ENCODE assay signal across 11 mouse cellular contexts in the genomic region with DNA sequence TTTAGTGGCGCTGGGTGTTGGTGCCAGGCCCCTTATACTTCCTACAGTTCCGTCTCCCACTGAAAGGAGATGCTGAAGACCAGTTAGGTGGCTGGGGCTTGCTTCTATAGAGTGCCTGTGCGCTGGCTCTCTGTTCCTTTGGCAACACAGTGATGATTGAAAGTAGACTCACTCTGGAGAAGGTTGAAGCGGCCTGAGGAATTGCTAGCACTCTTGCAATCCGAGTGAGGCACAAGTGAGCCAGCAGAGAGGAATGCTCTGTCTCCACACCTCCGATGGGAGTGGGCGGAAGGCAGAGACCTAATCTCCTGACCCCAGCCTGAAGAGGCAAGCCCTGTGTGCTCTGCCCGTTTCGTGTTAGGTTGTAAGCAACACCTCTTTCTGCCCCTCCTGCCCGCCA. TPM values are rescaled to one million over a fixed set of nuclear protein-coding genes. Genes with fewer than 3 reads are reported as not detected.
DNase-seq lines count a peak whose midpoint lies in the region; ATAC-seq and TF ChIP-seq lines count a peak whose summit lies in the region.
"Had no signal": no experiment of that assay in that cellular context is flagged by ENCODE, and none has a peak within 500 bp of the region (broad histone marks: within the 10 kb centered on the region; RNA-seq: fewer than 3 reads in every experiment).

No protein-coding gene starts in this region.

- peaks cover 57% of the 10 kb centered on the region for H3K4me1 ChIP-seq in hindbrain, embryonic 10.5 days (replicated peaks)
- H3K4me1 ChIP-seq in hindbrain, embryonic 16.5 days (ENCODE audit: control insufficient read depth, insufficient read depth, low read depth, low read length), result peaks cover 11% of the 10 kb centered on the region

- no peak overlapping the region; the same call in 1 of the 2 replicates for H3K4me2 ChIP-seq in hindbrain, embryonic 16.5 days (ENCODE audit: low read length)

- H3K27ac ChIP-seq in hindbrain, embryonic 10.5 days, result no peak overlapping the region
- no peak overlapping the region for H3K27ac ChIP-seq in hindbrain, embryonic 16.5 days (ENCODE audit: low read depth, low read length)
- H3K27ac ChIP-seq: embryonic facial prominence, embryonic 12.5 days; macrophage had no signal

- H3K4me3 ChIP-seq in hindbrain, embryonic 10.5 days, result peak overlapping the region; percentile 12; the same call in 1 of the 2 replicates
- H3K4me3 ChIP-seq in hindbrain, embryonic 16.5 days (ENCODE audit: low read length), result no peak overlapping the region; the same call in 1 of the 2 replicates
- H3K4me3 ChIP-seq in C2C12 (ENCODE audit: insufficient read depth, poor library complexity, severe bottlenecking), result peak overlapping the region; percentile 59
- H3K4me3 ChIP-seq: embryonic facial prominence, embryonic 12.5 days had no signal

- no peak for DNase-seq in hindbrain, embryonic 10.5 days (ENCODE audit: low spot score)
- DNase-seq in adrenal gland, adult 18-20 months (ENCODE audit: low spot score in 2 of 2), result peak; percentile 35 to 41
- DNase-seq in induced T-regulatory cell, adult 2 months (ENCODE audit: low read depth), result peak; percentile 61
- DNase-seq in testis, postnatal 10 days (ENCODE audit: low spot score), result no peak
- no peak for DNase-seq in neural tube, embryonic 10.5 days (ENCODE audit: extremely low spot score, low spot score)
- DNase-seq: kidney, adult 8-10 months; thymus, postnatal 14 days had no signal

- ATAC-seq in hindbrain, embryonic 16.5 days, result no peak

- 0 out of 2 replicates have a peak, but pooled peaks cover 2% of the 10 kb centered on the region for H3K36me3 ChIP-seq in hindbrain, embryonic 10.5 days
- no peaks in the 10 kb centered on the region for H3K36me3 ChIP-seq in hindbrain, embryonic 16.5 days (ENCODE audit: control insufficient read depth, insufficient read depth, low read length)
- peaks cover 32% of the 10 kb centered on the region for H3K36me3 ChIP-seq in C2C12 (ENCODE audit: control insufficient read depth, insufficient read depth)
- H3K36me3 ChIP-seq: embryonic facial prominence, embryonic 12.5 days had no signal

- TF ChIP-seq CTCF in C2C12 (IDR thresholded peaks at IDR 0.05; ENCODE audit: control insufficient read depth, insufficient read depth, insufficient read length), result no peak

- peaks cover 67% of the 10 kb centered on the region for H3K27me3 ChIP-seq in hindbrain, embryonic 10.5 days (ENCODE audit: insufficient read depth, poor library complexity, severe bottlenecking)
- peaks cover 21% of the 10 kb centered on the region for H3K27me3 ChIP-seq in hindbrain, embryonic 16.5 days (replicated peaks; ENCODE audit: control insufficient read depth, insufficient read depth, low read length)
- H3K27me3 ChIP-seq in C2C12 (ENCODE audit: control insufficient read depth, insufficient read depth, insufficient read length), result no peaks in the 10 kb centered on the region

- H3K9ac ChIP-seq in hindbrain, embryonic 16.5 days (ENCODE audit: low read depth, low read length), result no peak overlapping the region
- H3K9ac ChIP-seq: embryonic facial prominence, embryonic 12.5 days had no signal

- H3K79me3 ChIP-seq in C2C12 (ENCODE audit: low read depth), result peaks cover 49% of the 10 kb centered on the region

- 44% methylated on average over 10 of the region's 10 CpGs for WGBS in hindbrain, embryonic 10.5 days
- WGBS in hindbrain, embryonic 16.5 days, result 55% methylated on average over 10 of the region's 10 CpGs

- H3ac ChIP-seq in C2C12 (ENCODE audit: control insufficient read depth, insufficient read length, low read depth), result peak overlapping the region; percentile 46

- peaks cover 73% of the 10 kb centered on the region for H3K79me2 ChIP-seq in C2C12 (ENCODE audit: control insufficient read depth, insufficient read depth)

- no peaks in the 10 kb centered on the region for H3K9me3 ChIP-seq in hindbrain, embryonic 10.5 days
- no peaks in the 10 kb centered on the region for H3K9me3 ChIP-seq in hindbrain, embryonic 16.5 days (ENCODE audit: control insufficient read depth, low read length)
- H3K9me3 ChIP-seq: embryonic facial prominence, embryonic 12.5 days had no signal

TF ChIP-seq in C2C12, 6 proteins besides CTCF, POLR2A, EP300 and RAD21:
- no peak for TF ChIP-seq USF1 (IDR thresholded peaks at IDR 0.05; ENCODE audit: low read depth)
- no peak for TF ChIP-seq MAX (IDR thresholded peaks at IDR 0.05)
- TF ChIP-seq CEBPB (IDR thresholded peaks at IDR 0.05; ENCODE audit: low read depth), result no peak
- TF ChIP-seq MYOD1 (IDR thresholded peaks at IDR 0.05; ENCODE audit: control insufficient read depth, insufficient read length, low read depth), result no peak
- no peak for TF ChIP-seq FOSL1 (IDR thresholded peaks at IDR 0.05; ENCODE audit: insufficient read depth, low read length, poor library complexity, severe bottlenecking)
- TF ChIP-seq MYOG (IDR thresholded peaks at IDR 0.05; ENCODE audit: control insufficient read depth, extremely low read depth, insufficient read length), result no peak

RNA-seq across cellular contexts. Expression of a gene that starts 2.5 kb away (rescaled TPM):
- polyA plus RNA-seq in hindbrain, embryonic 10.5 days (2016; fragmentation: Nextera tagmentation; extraction: Ambion mirVana), result 3.8 and 4.7 TPM in 2 replicates
- polyA plus RNA-seq in hindbrain, embryonic 16.5 days (2015; fragmentation: Nextera tagmentation; extraction: Ambion mirVana), result 7.6 and 8.2 TPM in 2 replicates
- 22.5 TPM for polyA plus RNA-seq in C2C12 (2012; fragmentation: generic; extraction: Trizol)
- 10 to 100 TPM in 1 of 2 experiments, 1 to 10 TPM in 1; 6.5 to 13.6 TPM for total RNA-seq in adrenal gland, adult 18-20 months (2021)

RNA-seq across cellular contexts. Expression of a gene that starts 57.5 kb away (rescaled TPM):
- polyA plus RNA-seq in hindbrain, embryonic 10.5 days (2016; fragmentation: Nextera tagmentation; extraction: Ambion mirVana), result 516 and 585 TPM in 2 replicates
- polyA plus RNA-seq in hindbrain, embryonic 16.5 days (2015; fragmentation: Nextera tagmentation; extraction: Ambion mirVana), result 206 and 244 TPM in 2 replicates
- polyA plus RNA-seq in C2C12 (2012; fragmentation: generic; extraction: Trizol), result 17.0 TPM
- 10 to 100 TPM; 63.0 to 71.1 TPM for total RNA-seq in adrenal gland, adult 18-20 months (2021)

Comparison
In these comparisons a context has a peak if more than half of its experiments do, and no peak if none do; other contexts are left out.
1. DNase-seq: peak in adrenal gland, adult 18-20 months (2 of 2) and induced T-regulatory cell, adult 2 months (single experiment); none in hindbrain, embryonic 10.5 days (single experiment), testis, postnatal 10 days (single experiment) and neural tube, embryonic 10.5 days (single experiment).
2. RNA of a gene that starts 57.5 kb away (polyA plus RNA-seq): 516 to 585 TPM in hindbrain, embryonic 10.5 days and 206 to 244 TPM in hindbrain, embryonic 16.5 days; 17.0 TPM in C2C12 (single experiment); every median in the first group is over 10 times any median in the second.